Mouse (Mus musculus): Measurements from ENCODE around the gene Dhtkd1. TPM values are rescaled to one million over a fixed set of nuclear protein-coding genes. Genes with fewer than 3 reads are reported as not detected.

The Dhtkd1 gene
- polyA plus RNA-seq, 1 experiment: 3.0 TPM

DNA sequence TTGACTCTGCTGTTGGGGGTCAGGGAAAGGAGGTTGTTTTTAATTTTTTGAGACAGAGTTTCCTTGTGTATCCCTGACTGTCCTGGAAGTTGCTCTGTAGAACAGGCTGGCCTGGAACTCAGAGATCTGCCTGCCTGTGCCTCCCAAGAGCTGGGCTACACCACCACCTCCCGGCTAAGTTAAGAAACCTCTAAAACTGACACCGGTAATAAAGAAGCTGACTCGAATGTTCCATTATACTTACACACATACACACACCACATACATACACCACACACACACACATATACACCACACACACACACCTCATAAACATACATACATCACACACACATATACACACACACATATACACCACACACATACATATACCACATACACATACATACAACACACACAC is 7.7 kb downstream of the Dhtkd1 start:
- no peak overlapping the region for H3K4me3 ChIP-seq (ENCODE audit: insufficient read depth, low read length)
- H3K27ac ChIP-seq (ENCODE audit: insufficient read depth, low read length): no peak overlapping the region
- no peaks in the 10 kb centered on the region for H3K4me1 ChIP-seq (ENCODE audit: control insufficient read depth, insufficient read depth, low read length)
- no peak for TF ChIP-seq CTCF (IDR thresholded peaks at IDR 0.05; ENCODE audit: borderline replicate concordance, insufficient read depth, low read length)
- TF ChIP-seq POLR2A (IDR thresholded peaks at IDR 0.05; ENCODE audit: low read depth, low read length): no peak

- Histone ChIP-seq H3K4me3 (ENCODE audit: insufficient read depth, low read length) (no peak overlapping the region), H3K4me1 (ENCODE audit: control insufficient read depth, insufficient read depth, low read length) (no peaks in the 10 kb centered on the region), H3K27ac (ENCODE audit: insufficient read depth, low read length) (no peak overlapping the region)
- TF ChIP-seq POLR2A (IDR thresholded peaks at IDR 0.05; ENCODE audit: low read depth, low read length) (no peak), CTCF (IDR thresholded peaks at IDR 0.05; ENCODE audit: borderline replicate concordance, insufficient read depth, low read length) (no peak)
These were observed 10.7 kb downstream of the Dhtkd1 start for GRCm38 (mm10) chr2:5931938-5932337.

DNA sequence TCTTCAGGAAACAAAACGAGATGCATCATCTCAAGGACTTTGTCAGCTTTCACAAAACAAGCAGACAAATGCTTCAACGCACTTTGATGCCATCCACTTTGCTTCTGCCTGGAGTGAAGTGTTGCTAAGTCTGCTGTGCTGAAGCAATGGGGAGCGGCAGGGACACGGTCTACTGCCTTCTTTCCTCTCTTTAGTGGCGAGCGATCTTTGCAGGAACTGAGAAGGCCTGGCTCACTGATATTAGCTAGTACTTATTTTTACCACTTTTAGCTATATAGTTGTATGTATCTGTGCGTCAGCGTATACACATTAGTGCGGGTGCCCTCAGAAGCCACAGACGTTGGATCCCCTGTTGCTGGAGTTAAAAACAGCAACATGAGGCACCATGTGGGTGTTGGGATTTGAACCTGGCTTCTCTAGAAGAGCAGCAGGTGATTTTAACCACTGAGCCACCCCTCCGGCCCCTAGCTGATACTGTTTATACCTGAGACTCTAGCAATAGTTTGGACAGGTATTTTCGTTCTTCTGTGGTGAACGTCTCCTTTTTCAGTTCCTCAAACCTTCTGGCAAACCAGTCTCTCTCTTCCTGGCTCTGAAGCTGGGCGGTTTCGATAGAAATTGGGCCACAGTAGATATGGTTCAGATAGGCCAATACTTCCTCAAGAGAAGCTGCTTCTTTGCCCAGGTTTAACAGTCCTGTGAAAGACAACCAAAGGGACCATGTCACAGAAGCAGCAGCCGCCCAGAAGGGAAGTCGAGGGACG is 12.1 kb downstream of the Dhtkd1 start:
- H3K27ac ChIP-seq (ENCODE audit: insufficient read depth, low read length): no peak overlapping the region
- TF ChIP-seq CTCF (IDR thresholded peaks at IDR 0.05; ENCODE audit: borderline replicate concordance, insufficient read depth, low read length) (no peak), POLR2A (IDR thresholded peaks at IDR 0.05; ENCODE audit: low read depth, low read length) (no peak)
- no peak overlapping the region for H3K4me3 ChIP-seq (ENCODE audit: insufficient read depth, low read length)
- H3K4me1 ChIP-seq (ENCODE audit: control insufficient read depth, insufficient read depth, low read length): no peaks in the 10 kb centered on the region

GRCm38 (mm10) chr2:5929793-5930192 is 12.8 kb downstream of the Dhtkd1 start:
- no peak overlapping the region for H3K27ac ChIP-seq (ENCODE audit: insufficient read depth, low read length)
- no peak overlapping the region for H3K4me3 ChIP-seq (ENCODE audit: insufficient read depth, low read length)
- TF ChIP-seq CTCF (IDR thresholded peaks at IDR 0.05; ENCODE audit: borderline replicate concordance, insufficient read depth, low read length): no peak
- no peak for TF ChIP-seq POLR2A (IDR thresholded peaks at IDR 0.05; ENCODE audit: low read depth, low read length)
- no peaks in the 10 kb centered on the region for H3K4me1 ChIP-seq (ENCODE audit: control insufficient read depth, insufficient read depth, low read length)

- H3K4me1 ChIP-seq (ENCODE audit: control insufficient read depth, insufficient read depth, low read length): no peaks in the 10 kb centered on the region
- H3K27ac ChIP-seq (ENCODE audit: insufficient read depth, low read length): no peak overlapping the region
- TF ChIP-seq POLR2A (IDR thresholded peaks at IDR 0.05; ENCODE audit: low read depth, low read length) (no peak), CTCF (IDR thresholded peaks at IDR 0.05; ENCODE audit: borderline replicate concordance, insufficient read depth, low read length) (no peak)
- H3K4me3 ChIP-seq (ENCODE audit: insufficient read depth, low read length): no peak overlapping the region
These were observed 15.1 kb downstream of the Dhtkd1 start for GRCm38 (mm10) chr2:5927481-5927880.

DNA sequence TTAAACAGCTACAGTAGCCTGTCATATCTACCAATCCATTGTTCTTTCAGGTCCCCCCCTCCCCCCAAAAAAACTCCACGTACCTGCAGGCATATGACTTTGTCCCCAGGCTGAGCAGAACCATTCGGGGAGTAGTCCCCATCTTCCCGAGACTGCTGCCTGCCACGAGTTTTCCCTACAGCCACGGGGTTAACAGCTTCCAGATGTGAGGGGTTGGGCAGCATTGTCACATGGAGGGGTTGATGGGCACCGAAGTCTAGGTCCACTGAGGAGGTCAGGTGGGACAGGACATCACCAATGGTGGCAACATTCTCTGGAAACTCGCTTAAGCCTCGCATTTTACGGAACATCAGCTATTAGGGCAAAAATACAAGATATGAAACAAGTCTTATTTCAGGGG is 18.8 kb downstream of the Dhtkd1 start:
- no peak overlapping the region for H3K4me3 ChIP-seq (ENCODE audit: insufficient read depth, low read length)
- H3K4me1 ChIP-seq (ENCODE audit: control insufficient read depth, insufficient read depth, low read length): no peaks in the 10 kb centered on the region
- H3K27ac ChIP-seq (ENCODE audit: insufficient read depth, low read length): no peak overlapping the region
- TF ChIP-seq POLR2A (IDR thresholded peaks at IDR 0.05; ENCODE audit: low read depth, low read length) (no peak), CTCF (IDR thresholded peaks at IDR 0.05; ENCODE audit: borderline replicate concordance, insufficient read depth, low read length) (no peak)

DNA sequence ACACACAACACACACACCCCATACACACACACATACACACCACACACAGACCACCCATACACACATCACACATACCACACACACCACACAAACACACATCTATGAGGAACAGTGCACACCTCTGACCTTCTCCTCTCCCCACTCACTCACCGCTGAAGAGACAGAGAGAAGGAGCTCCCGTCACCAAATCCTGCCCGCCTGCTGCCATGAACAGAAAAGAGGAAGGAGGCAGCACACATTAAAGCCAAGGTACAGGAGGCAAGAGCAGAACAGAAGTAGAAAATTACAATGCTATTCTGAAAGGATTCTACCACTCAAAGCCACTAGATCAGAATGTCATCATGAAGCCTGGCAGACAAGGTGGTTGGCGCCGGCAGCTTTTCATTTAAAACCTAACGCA is 19.8 kb downstream of the Dhtkd1 start:
- Histone ChIP-seq H3K4me1 (ENCODE audit: control insufficient read depth, insufficient read depth, low read length) (no peaks in the 10 kb centered on the region), H3K27ac (ENCODE audit: insufficient read depth, low read length) (no peak overlapping the region), H3K4me3 (ENCODE audit: insufficient read depth, low read length) (no peak overlapping the region)
- no peak for TF ChIP-seq POLR2A (IDR thresholded peaks at IDR 0.05; ENCODE audit: low read depth, low read length)

DNA sequence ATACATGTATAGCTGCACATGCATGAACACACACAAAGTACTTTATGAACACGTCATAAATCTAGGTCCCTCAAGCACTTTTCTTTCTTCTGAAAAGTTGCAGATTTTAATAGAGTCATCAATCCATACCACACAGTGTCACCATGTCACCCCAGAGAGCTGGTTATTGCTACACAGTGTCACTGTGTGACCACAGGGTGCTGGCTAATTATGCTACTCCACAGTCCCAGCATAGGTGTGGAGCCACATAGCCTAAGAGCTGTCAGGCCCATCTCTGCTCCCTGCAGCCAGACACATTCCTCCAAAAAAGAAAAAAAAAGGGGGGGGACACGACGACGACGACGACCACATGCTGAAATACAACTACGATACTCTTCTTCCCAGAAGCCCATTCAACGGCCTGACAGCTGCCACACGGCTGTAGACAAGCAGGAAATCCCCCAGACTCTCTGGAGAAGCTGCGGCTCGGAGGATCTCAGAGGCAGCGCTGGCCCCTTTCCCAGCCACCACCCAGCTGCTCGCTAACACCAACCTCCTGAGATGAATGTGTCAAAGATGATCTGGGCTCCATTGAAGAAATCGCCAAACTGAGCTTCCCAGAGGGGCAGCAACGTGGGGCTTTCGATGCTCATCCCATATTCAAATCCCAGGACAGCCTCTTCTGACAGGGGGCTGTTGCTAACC is 31.2 kb downstream of the Dhtkd1 start:
- H3K4me3 ChIP-seq (ENCODE audit: insufficient read depth, low read length): no peak overlapping the region
- no peaks in the 10 kb centered on the region for H3K4me1 ChIP-seq (ENCODE audit: control insufficient read depth, insufficient read depth, low read length)
- no peak overlapping the region for H3K27ac ChIP-seq (ENCODE audit: insufficient read depth, low read length)
- TF ChIP-seq POLR2A (IDR thresholded peaks at IDR 0.05; ENCODE audit: low read depth, low read length): no peak
- no peak for TF ChIP-seq CTCF (IDR thresholded peaks at IDR 0.05; ENCODE audit: borderline replicate concordance, insufficient read depth, low read length)

DNA sequence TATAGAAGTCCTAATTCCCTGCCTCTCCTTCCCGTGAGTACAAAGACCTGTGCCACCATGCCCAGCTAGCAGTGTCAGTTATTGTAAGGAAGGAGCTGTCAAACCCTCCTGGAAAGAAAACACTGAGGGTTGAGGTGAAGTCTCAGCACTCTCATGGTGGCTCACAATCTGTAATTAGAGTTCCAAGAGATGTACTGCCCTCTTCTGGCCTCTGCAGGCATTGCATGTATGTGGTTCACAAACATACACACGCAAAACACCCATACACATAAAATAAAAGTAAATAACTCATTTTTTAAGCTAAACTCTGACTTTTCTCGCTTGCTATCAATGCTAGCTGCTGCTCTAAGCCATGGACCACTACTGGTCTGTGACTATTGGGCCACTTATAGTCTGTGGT is 36.0 kb downstream of the Dhtkd1 start:
- no peak overlapping the region for H3K4me3 ChIP-seq (ENCODE audit: insufficient read depth, low read length)
- H3K4me1 ChIP-seq (ENCODE audit: control insufficient read depth, insufficient read depth, low read length): no peaks in the 10 kb centered on the region
- H3K27ac ChIP-seq (ENCODE audit: insufficient read depth, low read length): no peak overlapping the region
- no peak for TF ChIP-seq CTCF (IDR thresholded peaks at IDR 0.05; ENCODE audit: borderline replicate concordance, insufficient read depth, low read length)
- TF ChIP-seq POLR2A (IDR thresholded peaks at IDR 0.05; ENCODE audit: low read depth, low read length): no peak

GRCm38 (mm10) chr2:5906092-5906491 is 36.5 kb downstream of the Dhtkd1 start:
- no peak overlapping the region for H3K4me3 ChIP-seq (ENCODE audit: insufficient read depth, low read length)
- TF ChIP-seq CTCF (IDR thresholded peaks at IDR 0.05; ENCODE audit: borderline replicate concordance, insufficient read depth, low read length): no peak
- no peak for TF ChIP-seq POLR2A (IDR thresholded peaks at IDR 0.05; ENCODE audit: low read depth, low read length)
- H3K4me1 ChIP-seq (ENCODE audit: control insufficient read depth, insufficient read depth, low read length): no peaks in the 10 kb centered on the region
- H3K27ac ChIP-seq (ENCODE audit: insufficient read depth, low read length): no peak overlapping the region
